24 mouse cellular contexts compared by ENCODE assay signal in genomic region chr2:26828047-26828446, GRCm38 (mm10). TPM values are rescaled to one million over a fixed set of nuclear protein-coding genes. Genes with fewer than 3 reads are reported as not detected.
"Had no signal": no experiment of that assay in that cellular context is flagged by ENCODE, and none has a peak within 500 bp of the region (broad histone marks: within the 10 kb centered on the region; RNA-seq: fewer than 3 reads in every experiment).

No protein-coding gene starts in this region.

- H3K27ac ChIP-seq: intestine, embryonic 15.5 days; limb, embryonic 12.5 days; limb, embryonic 15.5 days; liver, embryonic 14.5 days; macrophage; midbrain, embryonic 12.5 days; midbrain, embryonic 15.5 days; neural tube, embryonic 12.5 days; neural tube, embryonic 15.5 days; stomach, postnatal 0 days had no signal

- H3K9me3 ChIP-seq: intestine, embryonic 15.5 days; limb, embryonic 12.5 days; limb, embryonic 15.5 days; midbrain, embryonic 12.5 days; midbrain, embryonic 15.5 days; neural tube, embryonic 12.5 days; neural tube, embryonic 15.5 days had no signal

- ATAC-seq: intestine, embryonic 15.5 days; liver, postnatal 0 days; midbrain, embryonic 15.5 days had no signal

- H3K27me3 ChIP-seq: intestine, embryonic 15.5 days; limb, embryonic 12.5 days; limb, embryonic 15.5 days; midbrain, embryonic 12.5 days; midbrain, embryonic 15.5 days; neural tube, embryonic 12.5 days; neural tube, embryonic 15.5 days had no signal

- H3K36me3 ChIP-seq: intestine, embryonic 15.5 days; limb, embryonic 12.5 days; limb, embryonic 15.5 days; midbrain, embryonic 12.5 days; midbrain, embryonic 15.5 days; neural tube, embryonic 12.5 days; neural tube, embryonic 15.5 days had no signal

- DNase-seq: kidney, adult 11 months; kidney, adult 9 months; kidney, postnatal 14 days; kidney, postnatal 4 days; left cerebral cortex, postnatal 4 days; liver, postnatal 0 days; right cerebral cortex, adult 18-20 months; right cerebral cortex, postnatal 14 days; right cerebral cortex, postnatal 4 days; thymus, adult 2 months; thymus, postnatal 14 days had no signal

- H3K4me1 ChIP-seq: intestine, embryonic 15.5 days; limb, embryonic 15.5 days; midbrain, embryonic 12.5 days; midbrain, embryonic 15.5 days; neural tube, embryonic 12.5 days; neural tube, embryonic 15.5 days had no signal

- H3K4me3 ChIP-seq: intestine, embryonic 15.5 days; limb, embryonic 12.5 days; limb, embryonic 15.5 days; midbrain, embryonic 12.5 days; midbrain, embryonic 15.5 days; neural tube, embryonic 12.5 days; neural tube, embryonic 15.5 days had no signal

- H3K4me2 ChIP-seq: intestine, embryonic 15.5 days; limb, embryonic 12.5 days; limb, embryonic 15.5 days; liver, embryonic 11.5 days; midbrain, embryonic 12.5 days; midbrain, embryonic 15.5 days; neural tube, embryonic 12.5 days; neural tube, embryonic 15.5 days had no signal

- H3K9ac ChIP-seq: intestine, embryonic 15.5 days; limb, embryonic 12.5 days; limb, embryonic 15.5 days; liver, embryonic 14.5 days; liver, postnatal 0 days; midbrain, embryonic 12.5 days; midbrain, embryonic 15.5 days; neural tube, embryonic 12.5 days; neural tube, embryonic 15.5 days had no signal

RNA-seq across cellular contexts. Expression of gene Abo, which starts 36.7 kb away (rescaled TPM):
- polyA plus RNA-seq: intestine, embryonic 15.5 days; kidney, embryonic 16.5 days; limb, embryonic 12.5 days; limb, embryonic 15.5 days; liver, embryonic 11.5 days; liver, embryonic 14.5 days; liver, postnatal 0 days; macrophage; midbrain, embryonic 12.5 days; midbrain, embryonic 15.5 days; neural tube, embryonic 12.5 days; neural tube, embryonic 15.5 days; stomach, embryonic 14.5 days; thymus, adult 2 months had no signal
